Mouse (Mus musculus): Measurements from ENCODE around the gene Hectd4. TPM values are rescaled to one million over a fixed set of nuclear protein-coding genes. Genes with fewer than 3 reads are reported as not detected.
A peak's percentile ranks its signal among the peaks of the same experiment; 100 is the strongest.

The Hectd4 gene
- polyA plus RNA-seq, 1 experiment = 11.7 TPM

DNA sequence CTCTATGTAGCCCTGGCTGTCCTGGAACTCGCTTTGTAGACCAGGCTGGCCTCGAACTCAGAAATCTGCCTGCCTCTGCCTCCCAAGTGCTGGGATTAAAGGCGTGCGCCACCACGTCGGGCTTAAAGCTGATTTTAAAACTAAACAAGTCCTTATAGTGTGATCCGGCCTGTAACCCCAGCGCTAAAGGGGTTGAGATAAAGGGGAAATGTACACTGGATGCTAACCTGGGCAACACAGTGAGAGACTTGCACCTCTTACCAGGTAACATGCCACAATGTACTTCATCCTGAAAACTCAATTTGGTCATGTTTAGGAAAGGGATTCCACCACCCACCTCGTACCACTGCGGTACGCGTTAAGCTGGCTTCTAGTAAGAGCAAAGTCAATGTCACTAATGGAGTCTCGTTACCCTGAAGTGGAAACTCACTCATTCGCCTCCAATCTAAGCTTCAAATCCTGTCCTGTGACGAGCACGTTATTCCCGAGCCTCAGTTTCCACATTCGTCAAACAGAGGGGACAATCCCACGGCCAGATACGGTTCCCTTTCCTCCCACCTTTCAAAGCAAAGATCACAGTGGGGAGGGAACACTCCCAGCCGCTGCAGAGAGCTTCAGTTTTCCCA, 29.7 kb upstream of the Hectd4 start:
- peak overlapping the region; percentile 90 for H3K4me3 ChIP-seq (ENCODE audit: insufficient read depth, low read length)
- TF ChIP-seq POLR2A (IDR thresholded peaks at IDR 0.05; ENCODE audit: borderline replicate concordance, low read depth, low read length) (no peak), CTCF (IDR thresholded peaks at IDR 0.05; ENCODE audit: low read depth, low read length) (no peak)
- H3K4me1 ChIP-seq (ENCODE audit: control insufficient read depth, insufficient read depth, low read length) = peaks cover 36% of the 10 kb centered on the region
- no peak overlapping the region for H3K27ac ChIP-seq (ENCODE audit: insufficient read depth, low read depth, low read length)

DNA sequence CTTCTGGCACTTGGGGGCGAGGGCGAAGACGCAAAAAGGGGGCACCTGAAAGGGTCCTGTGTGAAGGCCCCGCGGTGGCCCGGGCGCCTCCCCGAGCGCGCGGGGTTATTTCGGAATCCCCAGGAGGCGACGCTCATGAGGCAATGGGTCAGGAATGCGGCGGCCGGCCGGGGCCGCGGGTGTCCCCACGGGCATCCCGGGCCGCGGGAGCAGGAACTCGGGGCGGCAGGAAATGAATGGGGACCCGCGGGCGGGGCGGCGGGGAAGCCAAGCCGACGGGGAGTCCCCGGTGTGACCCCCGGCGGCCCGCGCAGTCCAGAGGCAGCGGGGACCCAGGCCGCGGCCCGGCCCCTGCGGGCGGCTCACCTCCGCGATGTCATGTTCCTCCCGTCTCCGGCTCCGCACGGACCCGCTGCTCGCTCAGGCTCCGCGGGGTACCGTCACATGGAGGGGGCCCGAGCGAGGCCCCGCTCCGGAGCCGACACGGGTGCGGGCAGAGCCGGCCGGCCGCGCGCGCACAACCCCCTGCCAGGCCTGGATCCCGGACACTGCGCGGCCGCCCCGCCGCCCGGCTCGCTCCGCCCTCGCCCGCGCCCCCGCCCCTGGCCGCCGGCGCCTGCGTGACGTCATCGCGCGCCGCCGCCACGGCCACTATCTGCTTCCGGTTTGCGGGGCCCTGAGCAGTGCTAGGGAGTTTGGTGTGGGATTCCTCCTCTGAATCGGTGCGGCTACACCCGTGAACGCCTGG, 29.0 kb upstream of the Hectd4 start, which contains the start of gene Ptpn11:
Ptpn11 (minus strand) TSS at position 562 of the 748 bp plus-strand sequence.
- TF ChIP-seq POLR2A (IDR thresholded peaks at IDR 0.05; ENCODE audit: borderline replicate concordance, low read depth, low read length) (peak; percentile 71; the same call in 1 of the 2 replicates), CTCF (IDR thresholded peaks at IDR 0.05; ENCODE audit: low read depth, low read length) (no peak)
- Histone ChIP-seq H3K4me3 (ENCODE audit: insufficient read depth, low read length) (peak within 1 kb of the TSS; percentile 90), H3K4me1 (ENCODE audit: control insufficient read depth, insufficient read depth, low read length) (peaks cover 35% of the 10 kb centered on the region)

DNA sequence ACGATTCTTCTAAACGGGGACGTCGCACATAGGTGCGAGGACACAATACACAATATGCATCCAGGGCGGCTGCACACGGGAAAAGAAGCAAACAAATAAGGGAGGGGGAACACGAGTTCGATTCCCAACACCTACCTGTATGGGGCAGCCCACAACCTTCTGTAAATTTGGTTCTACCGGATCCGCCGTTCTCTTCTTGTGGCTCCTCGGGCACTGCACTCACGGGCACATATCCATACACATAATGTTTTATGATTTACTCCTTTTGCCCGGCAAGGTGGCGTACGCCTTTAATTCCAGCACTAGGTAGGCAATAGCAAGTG, 28.5 kb upstream of the Hectd4 start:
- Histone ChIP-seq H3K4me3 (ENCODE audit: insufficient read depth, low read length) (peak overlapping the region; percentile 90), H3K27ac (ENCODE audit: insufficient read depth, low read depth, low read length) (peak overlapping the region; percentile 62), H3K4me1 (ENCODE audit: control insufficient read depth, insufficient read depth, low read length) (peaks cover 35% of the 10 kb centered on the region)
- no peak; the same call in 1 of the 2 replicates for TF ChIP-seq POLR2A (IDR thresholded peaks at IDR 0.05; ENCODE audit: borderline replicate concordance, low read depth, low read length)
- TF ChIP-seq CTCF (IDR thresholded peaks at IDR 0.05; ENCODE audit: low read depth, low read length) = 0 out of 2 replicates have a peak, but pooled peaks have one; percentile 27

More for the DNA sequence above, 29.0 kb upstream of the Hectd4 start, which contains the start of gene Ptpn11:
- H3K27ac ChIP-seq (ENCODE audit: insufficient read depth, low read depth, low read length) = peak within 1 kb of the TSS; percentile 62

DNA sequence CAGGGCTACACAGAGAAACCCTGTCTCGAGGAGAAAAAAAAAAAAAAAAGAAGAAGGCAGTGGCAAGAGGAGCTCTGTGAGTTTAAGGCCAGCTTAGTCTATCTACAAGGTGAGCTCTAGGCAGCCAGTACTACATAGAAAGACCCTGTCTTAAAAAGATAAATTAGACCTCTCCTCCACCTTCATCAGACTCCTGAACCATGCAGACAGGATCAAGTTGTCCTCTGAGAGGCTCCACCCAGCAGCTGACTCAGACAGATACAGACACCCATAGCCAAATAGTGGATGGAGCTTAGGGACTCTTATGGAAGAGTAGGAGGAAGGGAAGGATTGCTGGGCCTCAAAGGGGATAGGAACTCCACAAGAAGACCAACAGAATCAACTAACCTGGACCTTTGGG, 25.8 kb upstream of the Hectd4 start:
- Histone ChIP-seq H3K4me1 (ENCODE audit: control insufficient read depth, insufficient read depth, low read length) (peaks cover 40% of the 10 kb centered on the region), H3K27ac (ENCODE audit: insufficient read depth, low read depth, low read length) (no peak overlapping the region)

DNA sequence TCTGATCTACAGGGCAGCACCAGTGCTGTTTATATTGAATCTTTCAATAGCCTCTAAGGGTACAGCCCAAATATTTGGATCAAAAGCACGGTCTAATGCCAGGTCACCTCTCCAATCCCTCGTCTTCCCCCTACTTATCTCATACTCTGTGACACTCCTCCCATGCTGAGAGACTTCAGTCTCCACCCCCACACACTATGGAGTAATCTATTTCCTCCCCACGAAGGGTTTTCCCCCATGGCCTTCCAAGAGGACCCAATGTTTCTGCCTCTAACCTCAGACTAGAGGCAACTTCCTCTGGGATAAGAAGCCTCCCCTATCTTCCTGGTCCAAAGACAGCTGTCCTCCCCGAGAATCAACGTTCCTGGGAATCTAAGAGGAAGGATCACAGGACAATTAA, 23.3 kb upstream of the Hectd4 start:
- Histone ChIP-seq H3K4me3 (ENCODE audit: insufficient read depth, low read length) (no peak overlapping the region), H3K4me1 (ENCODE audit: control insufficient read depth, insufficient read depth, low read length) (peaks cover 37% of the 10 kb centered on the region), H3K27ac (ENCODE audit: insufficient read depth, low read depth, low read length) (peak overlapping the region; percentile 63)
- TF ChIP-seq POLR2A (IDR thresholded peaks at IDR 0.05; ENCODE audit: borderline replicate concordance, low read depth, low read length) (no peak), CTCF (IDR thresholded peaks at IDR 0.05; ENCODE audit: low read depth, low read length) (no peak)

More for the DNA sequence above, 25.8 kb upstream of the Hectd4 start:
- TF ChIP-seq CTCF (IDR thresholded peaks at IDR 0.05; ENCODE audit: low read depth, low read length) (no peak), POLR2A (IDR thresholded peaks at IDR 0.05; ENCODE audit: borderline replicate concordance, low read depth, low read length) (no peak)
- no peak overlapping the region for H3K4me3 ChIP-seq (ENCODE audit: insufficient read depth, low read length)

DNA sequence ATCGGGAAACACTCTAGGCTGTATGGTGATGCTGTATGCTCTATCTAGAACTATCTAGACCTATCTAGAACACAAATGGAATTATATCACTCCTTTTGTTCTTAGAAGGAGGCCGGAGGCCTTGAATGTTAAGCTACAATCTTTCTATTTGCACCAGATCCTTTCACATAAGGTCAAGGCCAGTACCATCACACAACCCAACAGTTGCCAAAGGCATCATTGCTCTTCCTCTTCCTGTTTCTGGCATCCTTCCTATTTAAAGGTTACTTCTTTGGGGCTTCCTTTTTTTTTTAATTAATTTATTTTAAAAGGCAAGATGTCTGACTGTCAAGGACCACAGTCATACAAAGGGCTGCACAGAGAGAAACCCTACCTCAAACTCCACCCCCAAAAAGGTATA, 22.7 kb upstream of the Hectd4 start:
- no peak for TF ChIP-seq CTCF (IDR thresholded peaks at IDR 0.05; ENCODE audit: low read depth, low read length)
- TF ChIP-seq POLR2A (IDR thresholded peaks at IDR 0.05; ENCODE audit: borderline replicate concordance, low read depth, low read length) = no peak
- Histone ChIP-seq H3K27ac (ENCODE audit: insufficient read depth, low read depth, low read length) (peak overlapping the region; percentile 63), H3K4me1 (ENCODE audit: control insufficient read depth, insufficient read depth, low read length) (peaks cover 37% of the 10 kb centered on the region), H3K4me3 (ENCODE audit: insufficient read depth, low read length) (no peak overlapping the region)

DNA sequence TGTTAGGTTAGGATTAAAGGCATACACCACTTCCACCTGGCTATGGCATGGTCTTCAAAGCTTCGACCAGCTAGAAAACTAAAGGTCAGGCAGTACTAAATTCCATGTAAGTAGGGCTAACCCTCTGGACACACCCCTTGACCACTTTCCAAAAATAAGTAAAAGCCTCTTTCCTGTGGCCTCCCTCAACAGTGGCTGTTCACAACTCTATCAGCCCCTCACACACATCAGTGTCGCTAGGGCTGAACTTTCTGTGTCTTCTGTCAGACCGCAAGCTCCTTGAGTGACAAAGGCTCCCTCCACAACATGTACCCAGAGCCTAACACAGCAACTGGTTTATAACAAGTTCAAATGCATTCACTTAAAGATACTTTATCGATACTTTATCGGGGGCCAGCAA, 21.6 kb upstream of the Hectd4 start:
- TF ChIP-seq POLR2A (IDR thresholded peaks at IDR 0.05; ENCODE audit: borderline replicate concordance, low read depth, low read length) (no peak), CTCF (IDR thresholded peaks at IDR 0.05; ENCODE audit: low read depth, low read length) (no peak)
- Histone ChIP-seq H3K4me1 (ENCODE audit: control insufficient read depth, insufficient read depth, low read length) (peaks cover 34% of the 10 kb centered on the region), H3K4me3 (ENCODE audit: insufficient read depth, low read length) (no peak overlapping the region), H3K27ac (ENCODE audit: insufficient read depth, low read depth, low read length) (no peak overlapping the region)

DNA sequence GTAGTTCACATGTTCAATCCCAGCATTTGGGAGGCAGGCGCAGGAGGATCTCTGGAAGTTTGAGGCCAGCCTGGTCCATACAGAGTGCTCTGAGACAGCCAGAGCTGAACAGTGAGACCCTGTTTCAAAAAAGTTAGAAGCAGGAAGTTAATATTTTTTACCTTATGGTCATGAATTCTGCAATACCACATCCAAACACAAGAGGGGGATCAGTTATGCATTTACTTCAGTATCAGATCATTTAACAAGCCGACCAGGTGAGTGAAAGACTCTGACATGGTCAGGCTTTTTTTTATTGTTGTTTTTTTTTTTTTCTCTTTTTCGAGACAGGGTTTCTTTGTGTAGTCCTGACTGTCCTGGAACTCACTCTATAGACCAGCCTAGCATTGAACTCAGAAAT, 18.3 kb upstream of the Hectd4 start:
- TF ChIP-seq CTCF (IDR thresholded peaks at IDR 0.05; ENCODE audit: low read depth, low read length) (no peak; the same call in 1 of the 2 replicates), POLR2A (IDR thresholded peaks at IDR 0.05; ENCODE audit: borderline replicate concordance, low read depth, low read length) (no peak)
- H3K4me3 ChIP-seq (ENCODE audit: insufficient read depth, low read length) = no peak overlapping the region
- no peak overlapping the region for H3K27ac ChIP-seq (ENCODE audit: insufficient read depth, low read depth, low read length)
- peaks cover 29% of the 10 kb centered on the region for H3K4me1 ChIP-seq (ENCODE audit: control insufficient read depth, insufficient read depth, low read length)

DNA sequence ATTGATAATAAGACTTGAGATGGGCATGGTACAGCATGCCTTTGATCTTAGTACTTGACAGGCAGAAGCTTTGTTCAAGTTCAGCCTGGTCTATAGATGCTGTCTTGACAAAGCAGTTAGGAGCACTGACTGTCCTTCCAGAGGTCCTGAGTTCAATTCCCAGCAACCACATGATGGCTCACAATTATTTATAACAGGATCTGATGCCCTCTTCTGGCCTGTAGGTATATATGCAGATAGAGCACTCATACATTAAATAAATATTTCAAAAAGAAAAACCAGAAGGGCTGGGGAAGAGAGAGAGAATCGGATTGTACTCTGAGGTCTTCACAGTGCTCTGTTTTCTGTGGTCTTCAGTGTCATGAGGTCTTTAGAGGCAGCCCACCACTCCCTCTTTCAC, 17.6 kb upstream of the Hectd4 start:
- Histone ChIP-seq H3K27ac (ENCODE audit: insufficient read depth, low read depth, low read length) (no peak overlapping the region), H3K4me1 (ENCODE audit: control insufficient read depth, insufficient read depth, low read length) (peaks cover 23% of the 10 kb centered on the region), H3K4me3 (ENCODE audit: insufficient read depth, low read length) (no peak overlapping the region)
- TF ChIP-seq POLR2A (IDR thresholded peaks at IDR 0.05; ENCODE audit: borderline replicate concordance, low read depth, low read length) (no peak), CTCF (IDR thresholded peaks at IDR 0.05; ENCODE audit: low read depth, low read length) (no peak)

Data from bone marrow macrophage, adult 2 months (primary cell).